Mouse (Mus musculus) ZHBTc4 (cell line): ENCODE measurements around the gene Vegfc.

ENCODE experiments used
- DNase-seq: peaks from one replicate; pipeline ENCODE4 v3.0.0-alpha.2; 2011; ENCODE audit warnings: low read depth, low spot score

Gene Vegfc

DNA sequence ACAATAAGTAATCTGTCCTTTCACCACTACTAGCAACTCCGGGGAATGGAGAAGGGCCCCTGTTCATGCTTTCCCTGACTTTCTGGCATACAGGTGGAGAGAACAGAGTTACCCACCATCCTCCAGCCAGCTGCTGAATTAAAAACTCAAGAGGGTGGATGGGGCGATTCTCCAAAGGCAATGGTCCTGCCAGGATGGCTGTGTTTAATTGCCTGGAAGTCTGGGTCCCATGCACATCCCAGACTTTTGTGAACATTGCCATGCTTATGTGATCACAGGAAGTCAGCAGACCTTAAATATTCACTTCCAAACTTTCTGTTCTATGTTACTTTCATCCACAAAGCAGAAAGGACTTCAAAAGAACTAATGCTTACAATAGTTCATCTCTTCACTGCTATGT is 107.9 kb downstream of the Vegfc start:
- DNase-seq: no peak

DNA sequence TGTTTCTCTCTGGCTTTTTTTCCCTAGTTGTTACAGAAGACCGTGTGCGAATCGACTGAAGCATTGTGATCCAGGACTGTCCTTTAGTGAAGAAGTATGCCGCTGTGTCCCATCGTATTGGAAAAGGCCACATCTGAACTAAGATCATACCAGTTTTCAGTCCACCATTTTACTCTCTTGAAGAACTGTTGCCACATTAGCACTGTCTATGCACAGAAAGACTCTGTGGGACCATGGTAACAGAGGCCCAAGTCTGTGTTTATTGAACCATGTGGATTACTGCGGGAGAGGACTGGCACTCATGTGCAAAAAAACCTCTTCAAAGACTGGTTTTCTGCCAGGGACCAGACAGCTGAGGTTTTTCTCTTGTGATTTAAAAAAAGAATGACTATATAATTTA is 108.5 kb downstream of the Vegfc start:
- DNase-seq: no peak

DNA sequence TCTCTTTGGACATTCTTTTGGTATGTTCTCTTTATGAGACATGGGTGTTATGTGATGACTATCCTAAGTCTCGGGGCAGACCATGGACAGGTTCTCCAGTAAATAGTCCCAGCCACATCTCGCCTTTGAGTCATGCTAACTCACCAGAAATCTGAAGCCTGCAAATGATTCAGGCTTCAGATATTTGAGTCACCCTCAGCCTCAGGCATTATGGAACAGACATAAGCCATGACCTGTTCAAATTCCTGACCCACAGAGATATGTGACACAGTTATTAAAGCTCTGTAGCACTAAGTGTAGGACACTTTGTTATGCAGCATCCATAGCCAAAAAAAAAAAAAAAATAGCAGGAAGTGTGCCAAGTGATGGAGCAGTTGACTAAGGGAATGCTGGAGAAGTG is 138.8 kb downstream of the Vegfc start:
- no peak for DNase-seq

DNA sequence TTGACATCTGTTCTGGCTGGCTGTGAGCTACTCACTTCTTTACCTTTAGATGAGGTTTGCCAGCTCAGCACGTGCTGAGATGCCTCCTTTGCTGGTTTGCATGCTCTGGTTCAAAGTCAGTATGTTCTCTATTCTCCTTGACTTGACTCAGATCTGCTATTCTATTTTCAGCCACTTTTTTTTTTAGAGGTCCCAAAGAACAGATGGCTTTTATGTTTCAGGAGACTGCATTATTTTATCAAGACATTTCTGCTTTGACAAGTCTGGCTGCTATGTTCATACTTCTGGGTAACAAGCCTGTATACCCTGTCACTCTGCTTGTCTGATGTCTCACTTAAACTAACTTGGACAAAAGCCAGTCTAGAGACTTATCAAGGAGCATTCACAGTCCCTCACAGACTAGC is 151.4 kb downstream of the Vegfc start:
- no peak for DNase-seq

DNA sequence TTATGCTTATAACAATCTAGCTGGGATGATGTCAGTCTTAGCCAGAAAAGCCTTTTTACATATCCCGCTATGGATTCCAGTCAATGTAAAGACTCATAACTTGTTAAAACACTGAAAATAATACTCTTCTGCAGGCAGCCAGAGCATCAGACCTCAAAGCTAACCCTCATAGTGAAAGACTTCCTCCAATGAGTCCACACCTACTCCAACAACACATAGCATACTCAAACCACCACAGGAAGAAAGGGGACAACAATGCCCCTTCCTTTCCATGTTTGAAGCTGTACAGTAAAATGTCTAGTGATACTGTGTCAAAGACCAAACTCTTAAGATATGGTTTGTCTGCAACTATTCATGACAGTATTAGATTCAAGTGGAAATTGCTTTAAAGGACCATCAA is 153.2 kb downstream of the Vegfc start:
- no peak for DNase-seq

DNA sequence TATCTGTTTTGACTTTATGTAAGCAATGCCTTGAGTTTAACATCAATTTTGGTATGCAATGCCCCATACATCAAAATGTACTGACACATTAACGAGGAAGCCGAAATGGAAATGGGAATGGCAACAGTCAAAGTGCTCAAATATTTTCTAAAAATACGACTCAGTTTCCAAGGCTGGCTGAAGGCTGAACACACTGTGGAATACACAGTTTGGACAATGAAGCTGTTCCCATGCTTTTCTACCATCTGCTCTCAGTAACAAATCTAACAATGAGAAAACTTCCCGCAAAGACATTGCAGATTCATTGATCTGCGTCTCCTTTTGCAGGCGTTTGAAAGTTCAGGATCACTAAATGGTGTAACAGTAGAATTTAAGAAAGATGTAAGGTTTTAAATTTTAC is 155.9 kb downstream of the Vegfc start:
- no peak for DNase-seq
